Mouse (Mus musculus): ENCODE data around the gene Slc52a3. TPM values are rescaled to one million over a fixed set of nuclear protein-coding genes. Genes with fewer than 3 reads are reported as not detected.

Slc52a3 gene
- 1 to 10 TPM; 1.2 to 4.2 (median 2.3) TPM for total RNA-seq (2022)

DNA sequence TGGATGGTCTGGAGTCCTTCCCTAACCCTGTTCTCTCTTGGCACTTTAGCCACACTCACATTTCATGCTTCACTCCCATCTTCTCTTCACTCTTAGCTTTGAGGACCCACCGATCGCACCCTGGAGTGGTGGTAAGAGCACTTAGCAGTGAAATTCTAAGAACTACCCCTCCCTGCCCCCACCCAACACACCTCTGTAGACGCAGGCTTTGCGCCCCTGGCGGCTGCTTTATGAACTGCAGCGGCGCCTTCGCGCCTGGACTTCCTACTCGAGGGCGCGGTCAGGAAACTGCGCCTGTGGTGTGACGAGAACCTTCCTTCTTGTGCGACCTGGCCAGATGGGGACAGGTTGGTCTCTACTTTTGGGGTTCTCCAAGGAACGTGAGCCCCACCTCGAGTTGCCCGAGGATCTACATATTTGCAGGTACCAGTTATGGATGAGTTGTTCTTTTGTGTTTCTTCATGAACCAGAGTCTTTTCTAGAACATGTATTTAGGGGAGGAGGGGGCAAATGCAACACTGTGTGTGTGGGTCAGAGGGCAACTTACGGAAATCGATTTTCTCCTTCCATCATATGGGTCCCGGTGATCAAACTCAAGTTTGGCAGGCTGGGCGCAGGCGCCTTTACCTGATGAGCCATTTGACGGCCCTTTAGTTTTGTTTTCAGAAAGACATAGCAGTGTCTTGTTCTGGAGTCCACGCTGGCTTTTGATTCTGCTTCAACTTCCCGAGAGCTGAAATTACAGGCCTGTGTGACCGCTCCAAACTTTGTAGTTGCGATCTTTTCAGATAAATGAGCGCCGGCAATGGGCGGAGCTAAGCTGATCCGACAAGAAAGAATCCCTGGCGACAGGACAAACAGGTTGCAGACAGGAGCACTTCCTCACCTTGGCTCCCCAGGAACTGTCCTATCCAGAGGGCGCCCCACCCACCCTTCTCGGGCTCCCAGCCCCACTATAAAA is at the start of gene Slc52a3:
TSS of gene Slc52a3 (plus strand) at position 283 of the 961 bp plus-strand sequence.
- peak; percentile 90 for DNase-seq (ENCODE audit: low spot score)

DNA sequence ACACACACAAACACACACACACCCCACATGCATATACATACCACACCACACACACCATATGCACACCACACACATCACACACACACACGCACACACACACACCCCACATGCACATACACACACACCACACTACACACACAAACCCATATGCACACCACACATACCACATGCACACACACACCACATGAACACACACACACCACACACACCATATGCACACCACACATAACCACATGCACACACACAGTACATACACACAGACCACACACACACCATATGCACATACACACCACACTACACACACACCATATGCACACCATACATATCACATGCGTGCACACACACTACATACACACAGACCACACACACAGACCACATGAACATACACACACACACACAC is 48.7 kb upstream of the Slc52a3 start:
- no peak for DNase-seq (ENCODE audit: low spot score)

- DNase-seq (ENCODE audit: low spot score): peak; percentile 27
Measured at GRCm38 (mm10) chr2:151948311-151948710, 48.0 kb upstream of the Slc52a3 start.

DNA sequence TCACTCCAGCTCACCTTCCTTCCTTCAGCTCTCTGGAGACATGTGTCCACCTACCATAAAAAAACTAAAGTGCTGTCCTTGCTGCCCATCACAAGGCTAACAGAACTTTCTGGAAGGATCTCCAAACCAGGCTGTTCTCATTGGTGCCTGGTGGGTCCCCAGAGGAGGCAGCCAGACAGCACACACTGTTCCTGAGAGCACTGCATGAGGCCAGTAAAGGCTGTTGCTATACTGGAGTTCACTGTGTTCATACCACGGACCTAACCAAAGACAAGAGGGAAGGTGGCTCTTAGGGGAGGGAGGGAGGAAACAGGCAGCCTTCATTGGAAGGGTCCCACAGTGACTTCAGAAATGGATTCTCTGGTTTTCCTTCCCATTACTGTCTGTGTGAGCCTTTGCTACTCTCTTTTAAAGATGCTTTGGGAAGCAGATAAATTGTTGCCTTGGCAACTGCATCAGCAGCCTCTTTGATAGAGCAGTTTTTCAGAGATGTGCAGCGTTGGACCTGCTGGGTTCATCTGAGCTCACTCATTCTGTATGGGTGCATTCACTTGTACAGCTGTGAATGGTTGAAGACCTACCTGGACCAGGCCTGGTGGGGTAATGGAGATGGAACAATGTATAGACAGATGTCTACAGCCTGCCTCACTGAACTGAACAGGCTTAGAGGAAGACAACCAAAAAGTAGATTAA is 47.1 kb upstream of the Slc52a3 start:
- DNase-seq (ENCODE audit: low spot score): no peak

DNA sequence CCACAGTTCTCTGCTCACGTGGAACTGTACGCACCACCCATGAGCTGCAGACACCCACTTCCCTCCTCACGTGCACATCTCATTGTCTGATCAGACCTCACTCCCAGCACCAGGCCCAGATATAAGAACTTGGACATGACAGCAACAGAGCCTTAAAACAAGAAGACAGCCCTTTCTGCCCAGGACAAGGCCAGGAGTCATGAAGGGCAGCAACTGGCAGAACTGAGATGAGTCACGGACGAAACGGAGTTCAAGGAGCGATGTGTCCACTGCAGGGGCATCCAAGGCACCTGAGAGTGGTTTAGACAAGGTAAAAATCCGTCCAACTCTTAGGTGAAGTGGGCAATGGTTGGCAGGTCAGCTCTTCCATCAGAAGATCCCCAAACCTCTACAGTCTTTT is 42.6 kb upstream of the Slc52a3 start:
- DNase-seq (ENCODE audit: low spot score): no peak

DNA sequence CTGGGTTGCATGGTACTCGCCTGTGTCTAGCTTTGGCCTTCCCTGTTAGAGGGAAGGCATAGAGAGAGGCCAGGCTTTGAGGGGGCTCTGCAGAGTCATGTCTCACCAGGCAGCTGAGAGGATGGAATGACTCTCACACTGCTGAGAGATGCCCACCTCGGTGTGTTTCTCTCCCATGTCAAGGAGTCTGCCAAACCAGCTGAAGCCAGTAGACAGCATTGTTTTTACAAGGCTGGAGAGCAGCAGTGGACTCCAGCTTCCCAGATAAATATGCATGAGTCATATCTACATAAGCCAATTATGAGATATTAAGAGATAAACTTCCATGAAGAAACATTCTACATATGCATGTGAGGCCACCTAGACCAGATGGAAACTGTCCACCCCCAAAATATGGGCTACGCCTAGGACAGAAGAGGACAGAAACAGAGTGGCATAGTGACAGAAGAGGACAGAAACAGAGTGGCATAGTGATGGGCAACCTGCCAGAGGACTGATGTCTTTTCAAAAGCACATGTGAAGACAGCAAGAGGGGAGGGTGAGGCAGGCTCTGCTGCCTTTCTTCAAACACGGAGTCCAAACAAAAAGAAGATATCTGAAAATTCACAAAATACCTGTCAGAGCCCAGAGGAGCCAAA is 39.7 kb upstream of the Slc52a3 start:
- no peak for DNase-seq (ENCODE audit: low spot score)

DNA sequence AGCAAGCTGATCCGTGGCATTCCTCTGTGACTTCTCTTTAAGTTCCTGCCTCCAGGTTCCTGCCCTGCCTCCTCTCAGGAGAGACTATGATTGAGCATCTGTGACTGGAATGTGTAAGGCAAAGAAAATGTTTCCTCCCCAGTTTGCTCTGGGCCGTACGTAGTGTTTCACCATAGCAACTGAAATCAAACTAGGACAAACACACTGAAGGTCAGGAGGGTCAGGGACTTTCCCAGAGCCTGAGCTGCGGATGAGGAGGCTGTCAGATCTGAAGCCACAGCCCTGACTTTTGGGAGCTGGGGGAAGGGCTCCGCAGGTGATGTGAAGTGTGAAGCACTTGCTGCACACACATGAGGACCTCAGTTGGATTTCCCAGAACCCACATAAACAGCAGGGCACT is 37.0 kb upstream of the Slc52a3 start:
- peak; percentile 64 for DNase-seq (ENCODE audit: low spot score)

DNA sequence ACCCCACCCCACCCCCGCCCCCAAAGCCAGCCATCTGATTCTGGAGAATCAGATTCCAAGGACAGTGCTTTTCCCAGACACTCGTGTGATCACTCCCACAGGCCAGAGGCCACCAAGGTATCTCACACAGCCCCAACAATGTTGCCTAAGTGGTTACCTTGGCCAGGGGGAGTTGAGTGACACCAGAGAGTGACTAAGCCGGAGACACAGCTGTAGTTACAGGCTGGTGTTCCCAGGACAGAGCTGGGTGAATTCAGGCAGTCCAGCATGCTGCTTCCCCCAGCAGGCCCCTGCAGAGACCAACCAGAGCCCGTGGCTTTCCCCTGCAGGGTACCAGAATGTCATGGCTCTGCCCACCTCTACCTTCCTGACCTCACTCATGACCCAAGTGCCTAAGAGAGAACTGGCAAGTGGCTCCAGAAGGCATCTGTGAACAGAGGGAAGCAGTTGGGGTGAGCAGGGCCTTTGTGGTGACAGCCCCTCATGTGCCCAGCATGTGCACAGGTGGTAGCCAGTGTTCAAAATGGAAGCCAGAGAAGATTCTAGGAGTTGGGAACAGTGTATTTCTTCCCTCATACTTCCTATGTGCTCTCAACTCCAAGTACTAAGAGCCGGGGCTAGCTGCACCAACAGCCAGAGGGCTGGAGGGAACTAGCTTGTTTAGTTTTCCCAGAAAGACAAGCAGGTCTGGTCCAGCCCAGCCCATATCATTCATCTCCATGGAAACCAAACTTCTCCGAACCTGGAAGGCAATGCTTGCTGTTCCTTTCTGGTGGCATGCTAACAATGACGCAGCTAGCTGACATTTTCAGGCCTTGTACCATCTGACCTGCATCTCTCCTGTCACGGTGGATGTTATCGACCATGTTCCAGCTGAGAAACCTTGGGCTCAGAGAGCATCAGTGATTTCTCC is 34.8 kb upstream of the Slc52a3 start:
- no peak for DNase-seq (ENCODE audit: low spot score)

DNA sequence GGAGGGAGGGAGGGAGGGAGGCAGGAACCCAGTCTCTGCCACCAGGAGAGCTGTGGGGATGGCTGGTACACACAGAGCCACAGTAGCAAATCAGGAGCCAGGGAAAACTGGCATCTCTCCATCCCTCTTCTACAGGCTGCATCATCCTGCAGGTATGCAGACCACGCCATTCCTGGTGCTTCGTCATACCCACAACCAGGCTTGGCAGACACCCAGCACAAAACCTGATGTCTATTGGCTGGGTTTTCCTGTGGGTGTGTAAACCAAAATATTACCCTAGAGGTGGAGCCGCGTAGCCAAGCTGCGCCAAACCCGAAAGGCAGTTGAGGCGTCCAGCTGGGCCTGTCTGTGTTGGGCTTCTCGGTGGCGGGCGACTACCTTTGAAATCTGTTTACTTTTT is 33.8 kb upstream of the Slc52a3 start:
- DNase-seq (ENCODE audit: low spot score): peak; percentile 53

GRCm38 (mm10) chr2:151963319-151963718 is 33.0 kb upstream of the Slc52a3 start:
- DNase-seq (ENCODE audit: low spot score): no peak

DNA sequence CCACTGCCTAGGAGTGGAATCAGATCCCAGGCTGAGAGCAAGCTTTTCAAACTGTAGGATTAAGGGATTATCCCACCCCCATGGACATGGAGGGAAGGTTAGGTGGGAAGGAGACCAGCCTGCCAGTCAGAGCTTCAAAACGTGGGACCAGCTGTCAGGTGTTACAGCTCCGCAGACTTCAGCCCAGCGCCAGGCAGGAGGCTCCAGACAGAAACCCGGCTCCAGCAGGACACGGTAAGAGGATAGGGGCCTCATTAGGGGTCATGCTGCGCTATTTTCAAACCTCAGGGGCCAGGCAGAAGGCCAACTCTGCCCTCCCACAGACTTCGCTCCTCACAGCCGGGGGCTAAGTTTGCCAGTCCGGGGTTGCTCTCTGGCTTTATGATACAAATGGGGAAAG is 32.3 kb upstream of the Slc52a3 start:
- no peak for DNase-seq (ENCODE audit: low spot score)

DNA sequence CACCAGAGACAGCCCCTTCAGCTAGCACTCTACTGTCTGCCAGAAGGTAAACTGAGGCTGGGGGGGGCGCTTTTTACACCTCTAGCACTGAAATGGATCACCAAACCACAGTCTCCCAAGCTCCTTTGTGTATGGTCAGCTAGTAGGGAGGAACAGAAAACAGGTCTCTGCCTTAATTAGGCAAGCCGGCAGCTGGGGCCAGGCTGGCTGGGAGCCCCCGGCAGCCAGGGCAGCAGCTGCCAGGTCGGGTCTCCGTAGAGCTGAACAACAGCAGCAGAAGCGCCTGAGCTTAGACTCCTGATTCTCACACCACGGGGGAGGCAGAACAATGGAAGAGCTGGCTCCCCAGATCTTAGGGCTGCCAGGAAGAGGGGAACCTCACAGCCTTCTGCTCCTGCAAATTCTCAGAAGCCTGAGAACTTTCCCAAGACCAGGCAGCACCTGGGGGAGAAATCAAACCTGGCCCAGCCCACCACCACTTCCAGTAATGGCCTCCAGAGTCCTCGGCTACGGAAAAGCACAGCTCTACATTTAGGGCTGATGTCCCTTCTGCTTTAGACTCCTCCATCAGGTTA is 29.0 kb upstream of the Slc52a3 start:
- DNase-seq (ENCODE audit: low spot score): no peak

- DNase-seq (ENCODE audit: low spot score): no peak
Measured at GRCm38 (mm10) chr2:151967792-151968191, 28.5 kb upstream of the Slc52a3 start.

- peak; percentile 29 for DNase-seq (ENCODE audit: low spot score)
Measured at GRCm38 (mm10) chr2:151968451-151968850, 27.9 kb upstream of the Slc52a3 start.

GRCm38 (mm10) chr2:151968986-151969385 is 27.3 kb upstream of the Slc52a3 start:
- DNase-seq (ENCODE audit: low spot score): no peak

- peak; percentile 29 for DNase-seq (ENCODE audit: low spot score)
Measured at GRCm38 (mm10) chr2:151969396-151969795, 26.9 kb upstream of the Slc52a3 start.

GRCm38 (mm10) chr2:151970191-151971172 is 25.8 kb upstream of the Slc52a3 start:
- peak; percentile 92 for DNase-seq (ENCODE audit: low spot score)

- no peak for DNase-seq (ENCODE audit: low spot score)
Measured at GRCm38 (mm10) chr2:151971748-151972147, 24.6 kb upstream of the Slc52a3 start.

GRCm38 (mm10) chr2:151972880-151973594 is 23.3 kb upstream of the Slc52a3 start:
- no peak for DNase-seq (ENCODE audit: low spot score)
